25 mouse cellular contexts compared by ENCODE assay signal in genomic region chr5:27656101-27656500, GRCm38 (mm10).
DNase-seq lines count a peak whose midpoint lies in the region; ATAC-seq and TF ChIP-seq lines count a peak whose summit lies in the region.
"Had no signal": no experiment of that assay in that cellular context is flagged by ENCODE, and none has a peak within 500 bp of the region (broad histone marks: within the 10 kb centered on the region; RNA-seq: fewer than 3 reads in every experiment).

No protein-coding gene starts in this region.

- no peaks in the 10 kb centered on the region for H3K4me1 ChIP-seq in forebrain, postnatal 0 days (ENCODE audit: insufficient read depth)
- H3K4me1 ChIP-seq in forebrain, embryonic 11.5 days (replicated peaks; ENCODE audit: control insufficient read depth, insufficient read depth, low read length): no peaks in the 10 kb centered on the region
- no peaks in the 10 kb centered on the region for H3K4me1 ChIP-seq in megakaryocyte, embryonic 14.5 days
- H3K4me1 ChIP-seq: embryonic facial prominence, embryonic 12.5 days; embryonic facial prominence, embryonic 15.5 days; forebrain, embryonic 15.5 days had no signal

- H3K36me3 ChIP-seq in forebrain, postnatal 0 days (ENCODE audit: insufficient read depth): no peaks in the 10 kb centered on the region
- H3K36me3 ChIP-seq in forebrain, embryonic 11.5 days (ENCODE audit: control insufficient read depth, insufficient read depth, low read length): no peaks in the 10 kb centered on the region
- H3K36me3 ChIP-seq in megakaryocyte, embryonic 14.5 days (replicated peaks; ENCODE audit: low read length): no peaks in the 10 kb centered on the region
- H3K36me3 ChIP-seq: embryonic facial prominence, embryonic 12.5 days; embryonic facial prominence, embryonic 15.5 days; forebrain, embryonic 15.5 days had no signal

- H3K27me3 ChIP-seq in forebrain, postnatal 0 days (ENCODE audit: insufficient read depth, low read length): no peaks in the 10 kb centered on the region
- H3K27me3 ChIP-seq in forebrain, embryonic 11.5 days (ENCODE audit: control insufficient read depth, insufficient read depth, low read length): no peaks in the 10 kb centered on the region
- H3K27me3 ChIP-seq in megakaryocyte, embryonic 14.5 days (replicated peaks): peaks cover 3% of the 10 kb centered on the region
- H3K27me3 ChIP-seq: embryonic facial prominence, embryonic 12.5 days; embryonic facial prominence, embryonic 15.5 days; forebrain, embryonic 15.5 days; hindbrain, embryonic 13.5 days had no signal

- peak; percentile 87 for ATAC-seq in forebrain, postnatal 0 days
- ATAC-seq in forebrain, embryonic 11.5 days (replicated peaks; ENCODE audit: low FRiP score): no peak
- no peak for ATAC-seq in megakaryocyte, adult 5-6 weeks (ENCODE audit: poor library complexity, severe bottlenecking)
- ATAC-seq: CD4-positive, CD25-positive, alpha-beta regulatory T cell, adult 4 months; forebrain, embryonic 15.5 days; hindbrain, postnatal 0 days; inflammation-experienced regulatory T-cells, adult 6 months; intestine, embryonic 16.5 days had no signal

- no peak overlapping the region for H3K4me3 ChIP-seq in forebrain, postnatal 0 days (ENCODE audit: low read depth, low read length)
- H3K4me3 ChIP-seq in forebrain, embryonic 11.5 days (ENCODE audit: low read depth, low read length): no peak overlapping the region
- H3K4me3 ChIP-seq in megakaryocyte, embryonic 14.5 days (replicated peaks): peak overlapping the region; percentile 29
- H3K4me3 ChIP-seq: embryonic facial prominence, embryonic 12.5 days; embryonic facial prominence, embryonic 15.5 days; forebrain, embryonic 15.5 days; gastrocnemius, adult 2 months; hindbrain, embryonic 13.5 days had no signal

- H3K4me2 ChIP-seq in forebrain, postnatal 0 days (ENCODE audit: low read depth): no peak overlapping the region
- H3K4me2 ChIP-seq in forebrain, embryonic 11.5 days (ENCODE audit: low read depth, low read length, severe bottlenecking): no peak overlapping the region
- H3K4me2 ChIP-seq: embryonic facial prominence, embryonic 12.5 days; embryonic facial prominence, embryonic 15.5 days; forebrain, embryonic 15.5 days; heart, embryonic 11.5 days; hindbrain, embryonic 13.5 days had no signal

- TF ChIP-seq POLR2A in brain, embryonic 14.5 days (IDR thresholded peaks at IDR 0.05; ENCODE audit: borderline replicate concordance, extremely low read depth, insufficient read depth, insufficient read length, poor library complexity, severe bottlenecking): no peak

- no peak for TF ChIP-seq CTCF in forebrain, postnatal 0 days (IDR thresholded peaks at IDR 0.05; ENCODE audit: low read depth)
- TF ChIP-seq CTCF in brain, embryonic 14.5 days (IDR thresholded peaks at IDR 0.05; ENCODE audit: borderline replicate concordance, extremely low read depth, insufficient read depth, insufficient read length): no peak

- no peaks in the 10 kb centered on the region for H3K9me3 ChIP-seq in forebrain, postnatal 0 days (ENCODE audit: low read length)
- no peaks in the 10 kb centered on the region for H3K9me3 ChIP-seq in forebrain, embryonic 11.5 days (ENCODE audit: control insufficient read depth, low read length)
- H3K9me3 ChIP-seq in megakaryocyte, embryonic 14.5 days: no peaks in the 10 kb centered on the region; the same call in 1 of the 2 replicates
- H3K9me3 ChIP-seq: embryonic facial prominence, embryonic 12.5 days; embryonic facial prominence, embryonic 15.5 days; forebrain, embryonic 15.5 days; hindbrain, embryonic 13.5 days had no signal

- no peak overlapping the region for H3K9ac ChIP-seq in forebrain, postnatal 0 days
- H3K9ac ChIP-seq in forebrain, embryonic 11.5 days (ENCODE audit: low read length): no peak overlapping the region
- H3K9ac ChIP-seq: embryonic facial prominence, embryonic 12.5 days; embryonic facial prominence, embryonic 15.5 days; forebrain, embryonic 15.5 days; hindbrain, embryonic 13.5 days had no signal

- no peak overlapping the region for H3K27ac ChIP-seq in forebrain, postnatal 0 days (ENCODE audit: low read depth, low read length)
- H3K27ac ChIP-seq in forebrain, embryonic 11.5 days (ENCODE audit: low read depth, low read length): no peak overlapping the region
- H3K27ac ChIP-seq: embryonic facial prominence, embryonic 12.5 days; embryonic facial prominence, embryonic 15.5 days; forebrain, embryonic 15.5 days; gastrocnemius, adult 2 months; hindbrain, embryonic 13.5 days; hindbrain, postnatal 0 days had no signal

- DNase-seq in forebrain, postnatal 0 days: peak; percentile 53
- DNase-seq in forebrain, embryonic 11.5 days (ENCODE audit: low spot score): no peak
- DNase-seq in brain, adult 2 months (ENCODE audit: low read depth, low spot score): peak; percentile 63
- peak; percentile 26 for DNase-seq in brain, embryonic 14.5 days (ENCODE audit: low read depth)
- no peak for DNase-seq in kidney, postnatal 10 days
- DNase-seq: adrenal gland, adult 2 months; adrenal gland, postnatal 14 days; cerebellum, adult 11 months; cerebellum, adult 2 months; cerebellum, adult 9-11 months; cerebellum, postnatal 25 days; gastrocnemius, adult 2 months; gastrocnemius, postnatal 14 days; heart, adult 11 months had no signal

- 45% methylated on average over 6 of the region's 6 CpGs for whole genome bisulfite sequencing in forebrain, postnatal 0 days
- WGBS in forebrain, embryonic 11.5 days: 77% methylated on average over 6 of the region's 6 CpGs

Comparison
In these comparisons a context has a peak if more than half of its experiments do, and no peak if none do; other contexts are left out.
1. DNase-seq: peak in forebrain, postnatal 0 days (single experiment), brain, adult 2 months (single experiment) and brain, embryonic 14.5 days (single experiment); none in forebrain, embryonic 11.5 days (single experiment) and kidney, postnatal 10 days (single experiment).